Comparison of ENCODE assay signal across 8 mouse cellular contexts in genomic region chr2:104122505-104123378, GRCm38 (mm10). TPM values are rescaled to one million over a fixed set of nuclear protein-coding genes. Genes with fewer than 3 reads are reported as not detected.
DNase-seq lines count a peak whose midpoint lies in the region; ATAC-seq and TF ChIP-seq lines count a peak whose summit lies in the region.

Gene A930018P22Rik, plus strand, starts transcription at chr2:104122769.

- H3K27ac ChIP-seq in forebrain, embryonic 11.5 days (ENCODE audit: low read depth, low read length): no peak within 1 kb of the TSS; the same call in 1 of the 2 replicates
- H3K27ac ChIP-seq in heart, embryonic 16.5 days (ENCODE audit: low read length): peak within 1 kb of the TSS; percentile 88
- peak within 1 kb of the TSS; percentile 100 for H3K27ac ChIP-seq in liver, embryonic 13.5 days
- peak within 1 kb of the TSS; percentile 7; the same call in 1 of the 2 replicates for H3K27ac ChIP-seq in stomach, embryonic 14.5 days (ENCODE audit: low read length)

- peaks cover 32% of the 10 kb centered on the region for H3K4me1 ChIP-seq in E14TG2a.4 (replicated peaks; ENCODE audit: low read depth, low read length)
- peaks cover 2% of the 10 kb centered on the region; the same call in 1 of the 2 replicates for H3K4me1 ChIP-seq in forebrain, embryonic 11.5 days (replicated peaks; ENCODE audit: control insufficient read depth, insufficient read depth, low read length)
- H3K4me1 ChIP-seq in heart, embryonic 16.5 days (ENCODE audit: control insufficient read depth, insufficient read depth, low read length): peaks cover 35% of the 10 kb centered on the region
- H3K4me1 ChIP-seq in liver, embryonic 13.5 days (replicated peaks): peaks cover 61% of the 10 kb centered on the region
- H3K4me1 ChIP-seq in stomach, embryonic 14.5 days (ENCODE audit: control insufficient read depth, insufficient read depth, low read length): peaks cover 6% of the 10 kb centered on the region; the same call in 1 of the 2 replicates

- peak within 1 kb of the TSS; percentile 89 for H3K4me3 ChIP-seq in E14TG2a.4 (replicated peaks; ENCODE audit: low read length)
- peak within 1 kb of the TSS; percentile 51 for H3K4me3 ChIP-seq in forebrain, embryonic 11.5 days (ENCODE audit: low read depth, low read length)
- peak within 1 kb of the TSS; percentile 69 for H3K4me3 ChIP-seq in heart, embryonic 16.5 days (ENCODE audit: low read length)
- peak within 1 kb of the TSS; percentile 88 for H3K4me3 ChIP-seq in liver, embryonic 13.5 days (replicated peaks)
- H3K4me3 ChIP-seq in stomach, embryonic 14.5 days (ENCODE audit: low read depth, low read length): peak within 1 kb of the TSS; percentile 67

- ATAC-seq in forebrain, embryonic 11.5 days (replicated peaks; ENCODE audit: low FRiP score): peak; percentile 96
- peak; percentile 96 for ATAC-seq in heart, embryonic 16.5 days (replicated peaks; ENCODE audit: extremely low read depth, insufficient read depth, low FRiP score)
- ATAC-seq in liver, embryonic 13.5 days (ENCODE audit: low read depth): peak; percentile 86
- ATAC-seq in stomach, embryonic 14.5 days (ENCODE audit: insufficient number of reproducible peaks, insufficient read depth, low FRiP score, low read depth): peak; percentile 94

- H3K27me3 ChIP-seq in E14TG2a.4 (ENCODE audit: insufficient read depth, low read length): peaks cover 33% of the 10 kb centered on the region
- H3K27me3 ChIP-seq in forebrain, embryonic 11.5 days (ENCODE audit: control insufficient read depth, insufficient read depth, low read length): peaks cover 7% of the 10 kb centered on the region
- peaks cover 3% of the 10 kb centered on the region; the same call in 1 of the 2 replicates for H3K27me3 ChIP-seq in heart, embryonic 16.5 days (ENCODE audit: control insufficient read depth, insufficient read depth, low read length)
- peaks cover 26% of the 10 kb centered on the region for H3K27me3 ChIP-seq in liver, embryonic 13.5 days
- H3K27me3 ChIP-seq in stomach, embryonic 14.5 days (ENCODE audit: control insufficient read depth, insufficient read depth, low read length): no peaks in the 10 kb centered on the region

- H3K4me2 ChIP-seq in forebrain, embryonic 11.5 days (ENCODE audit: low read depth, low read length, severe bottlenecking): peak within 1 kb of the TSS; percentile 97
- H3K4me2 ChIP-seq in heart, embryonic 16.5 days (ENCODE audit: low read depth, low read length): peak within 1 kb of the TSS; percentile 97
- H3K4me2 ChIP-seq in liver, embryonic 13.5 days: peak within 1 kb of the TSS; percentile 98
- H3K4me2 ChIP-seq in stomach, embryonic 14.5 days (replicated peaks; ENCODE audit: low read depth, low read length): peak within 1 kb of the TSS; percentile 94

- DNase-seq in c-Kit-positive CD71-positive TER-119-negative erythroid progenitor cells, embryonic 14.5 days (ENCODE audit: low read depth): peak; percentile 96
- peak; percentile 94 for DNase-seq in forebrain, embryonic 11.5 days (ENCODE audit: low spot score)
- DNase-seq in kidney, postnatal 25 days: peak; percentile 93
- DNase-seq in liver, embryonic 13.5 days: peak; percentile 98
- peak; percentile 72 to 78 for DNase-seq in natural killer cell, adult 2 months (ENCODE audit: low spot score in 2 of 2)

- no peaks in the 10 kb centered on the region for H3K9me3 ChIP-seq in E14TG2a.4 (ENCODE audit: low read length)
- no peaks in the 10 kb centered on the region for H3K9me3 ChIP-seq in forebrain, embryonic 11.5 days (ENCODE audit: control insufficient read depth, low read length)
- H3K9me3 ChIP-seq in heart, embryonic 16.5 days (replicated peaks; ENCODE audit: control insufficient read depth, low read length): no peaks in the 10 kb centered on the region
- no peaks in the 10 kb centered on the region for H3K9me3 ChIP-seq in liver, embryonic 13.5 days (replicated peaks)
- H3K9me3 ChIP-seq in stomach, embryonic 14.5 days (ENCODE audit: control insufficient read depth, low read depth, low read length): no peaks in the 10 kb centered on the region

- H3K36me3 ChIP-seq in E14TG2a.4 (ENCODE audit: insufficient read depth, low read length): no peaks in the 10 kb centered on the region
- H3K36me3 ChIP-seq in forebrain, embryonic 11.5 days (ENCODE audit: control insufficient read depth, insufficient read depth, low read length): no peaks in the 10 kb centered on the region
- no peaks in the 10 kb centered on the region for H3K36me3 ChIP-seq in heart, embryonic 16.5 days (ENCODE audit: control insufficient read depth, insufficient read depth)
- H3K36me3 ChIP-seq in liver, embryonic 13.5 days: peaks cover 5% of the 10 kb centered on the region
- H3K36me3 ChIP-seq in stomach, embryonic 14.5 days (ENCODE audit: control insufficient read depth, insufficient read depth, low read length): no peaks in the 10 kb centered on the region

- under 1% methylated on average over 68 of the region's 74 CpGs for WGBS in forebrain, embryonic 11.5 days
- under 1% methylated on average over 74 of the region's 74 CpGs for WGBS in heart, embryonic 16.5 days
- WGBS in liver, embryonic 13.5 days (ENCODE audit: insufficient replicate concordance): under 1% methylated on average over 74 of the region's 74 CpGs
- under 1% methylated on average over 63 of the region's 74 CpGs for WGBS in stomach, embryonic 14.5 days

- peak within 1 kb of the TSS; percentile 58 for H3K9ac ChIP-seq in forebrain, embryonic 11.5 days (ENCODE audit: low read length)
- H3K9ac ChIP-seq in heart, embryonic 16.5 days (ENCODE audit: low read length): peak within 1 kb of the TSS; percentile 82
- H3K9ac ChIP-seq in liver, embryonic 13.5 days: peak within 1 kb of the TSS; percentile 99
- peak within 1 kb of the TSS; percentile 79 for H3K9ac ChIP-seq in stomach, embryonic 14.5 days (replicated peaks; ENCODE audit: low read depth, low read length)

- no peak for TF ChIP-seq CTCF in E14TG2a.4 (conservative IDR thresholded peaks at IDR 0.05; ENCODE audit: low read length)

RNA-seq across cellular contexts. Expression of gene A930018P22Rik, which starts in this region (rescaled TPM):
- not detected in 2 replicates for polyA plus RNA-seq in forebrain, embryonic 11.5 days (2014; fragmentation: Nextera tagmentation; extraction: Ambion mirVana)
- 0.19 TPM in 1 of 2 replicates, not detected in the other for polyA plus RNA-seq in heart, embryonic 16.5 days (2015; fragmentation: Nextera tagmentation; extraction: Ambion mirVana)
- 0.19 and 0.48 TPM in 2 replicates for polyA plus RNA-seq in liver, embryonic 13.5 days (2015; fragmentation: Nextera tagmentation; extraction: Ambion mirVana)
- polyA plus RNA-seq in stomach, embryonic 14.5 days (2014; fragmentation: Nextera tagmentation; extraction: Ambion mirVana): not detected in 2 replicates

Comparison
In these comparisons a context has a peak if more than half of its experiments do, and no peak if none do; other contexts are left out.
1. Peak in DNase-seq, ATAC-seq, H3K4me3 ChIP-seq, H3K9ac ChIP-seq and H3K4me2 ChIP-seq in forebrain, embryonic 11.5 days; RNA of the gene not detected or under 1 TPM.
2. Peak in ATAC-seq, H3K4me3 ChIP-seq, H3K27ac ChIP-seq, H3K9ac ChIP-seq and H3K4me2 ChIP-seq in heart, embryonic 16.5 days; RNA of the gene not detected or under 1 TPM.
3. Peak in DNase-seq, ATAC-seq, H3K4me3 ChIP-seq, H3K27ac ChIP-seq, H3K9ac ChIP-seq and H3K4me2 ChIP-seq in liver, embryonic 13.5 days; RNA of the gene not detected or under 1 TPM.
4. Peak in ATAC-seq, H3K4me3 ChIP-seq, H3K27ac ChIP-seq, H3K9ac ChIP-seq and H3K4me2 ChIP-seq in stomach, embryonic 14.5 days; RNA of the gene not detected or under 1 TPM.